Mouse (Mus musculus): ENCODE results near the gene Alkbh6. TPM values are rescaled to one million over a fixed set of nuclear protein-coding genes. Genes with fewer than 3 reads are reported as not detected.

Gene Alkbh6
- polyA plus RNA-seq, 1 experiment from 2014 or later: 135 TPM

Other genes starting within 250 kb of the Alkbh6 start
- 12.9 and 13.4 TPM in 2 replicates for gene Zfp82, start 235.8 kb upstream of the Alkbh6 start, polyA plus RNA-seq (2015; fragmentation: Nextera tagmentation; extraction: Ambion mirVana)
- gene Gm26920, start 218.3 kb upstream of the Alkbh6 start, polyA plus RNA-seq (2015; fragmentation: Nextera tagmentation; extraction: Ambion mirVana): 3.6 and 3.9 TPM in 2 replicates
- 18.9 and 19.8 TPM in 2 replicates for gene Zfp566, start 218.2 kb upstream of the Alkbh6 start, polyA plus RNA-seq (2015; fragmentation: Nextera tagmentation; extraction: Ambion mirVana)
- 81.9 and 83.5 TPM in 2 replicates for gene Zfp260, start 213.9 kb upstream of the Alkbh6 start, polyA plus RNA-seq (2015; fragmentation: Nextera tagmentation; extraction: Ambion mirVana)
- gene Zfp382, start 186.8 kb upstream of the Alkbh6 start, polyA plus RNA-seq (2015; fragmentation: Nextera tagmentation; extraction: Ambion mirVana): 23.4 and 24.9 TPM in 2 replicates
- gene Zfp146, start 139.0 kb upstream of the Alkbh6 start, polyA plus RNA-seq (2015; fragmentation: Nextera tagmentation; extraction: Ambion mirVana): 13.7 and 15.4 TPM in 2 replicates
- gene Cox7a1, start 124.6 kb upstream of the Alkbh6 start, polyA plus RNA-seq (2015; fragmentation: Nextera tagmentation; extraction: Ambion mirVana): 6.5 and 6.8 TPM in 2 replicates
- gene Capns1, start 109.9 kb upstream of the Alkbh6 start, polyA plus RNA-seq (2015; fragmentation: Nextera tagmentation; extraction: Ambion mirVana): 69.8 and 81.5 TPM in 2 replicates
- gene Polr2i, start 76.8 kb upstream of the Alkbh6 start, polyA plus RNA-seq (2015; fragmentation: Nextera tagmentation; extraction: Ambion mirVana): 175 and 188 TPM in 2 replicates
- 429 and 432 TPM in 2 replicates for gene Tbcb, start 76.4 kb upstream of the Alkbh6 start, polyA plus RNA-seq (2015; fragmentation: Nextera tagmentation; extraction: Ambion mirVana)
- not detected in 2 replicates for gene Ovol3, start 73.0 kb upstream of the Alkbh6 start, polyA plus RNA-seq (2015; fragmentation: Nextera tagmentation; extraction: Ambion mirVana)
- gene Thap8, start 28.6 kb upstream of the Alkbh6 start, polyA plus RNA-seq (2015; fragmentation: Nextera tagmentation; extraction: Ambion mirVana): 1.3 and 1.5 TPM in 2 replicates
- gene Wdr62, start 28.3 kb upstream of the Alkbh6 start, polyA plus RNA-seq (2015; fragmentation: Nextera tagmentation; extraction: Ambion mirVana): 3.6 and 3.8 TPM in 2 replicates
- 106 and 110 TPM in 2 replicates for gene Clip3, start 17.0 kb upstream of the Alkbh6 start, polyA plus RNA-seq (2015; fragmentation: Nextera tagmentation; extraction: Ambion mirVana)
- 16.6 and 17.5 TPM in 2 replicates for gene Syne4, start 6.1 kb downstream of the Alkbh6 start, polyA plus RNA-seq (2015; fragmentation: Nextera tagmentation; extraction: Ambion mirVana)
- gene E130208F15Rik, start 13.0 kb downstream of the Alkbh6 start, polyA plus RNA-seq (2015; fragmentation: Nextera tagmentation; extraction: Ambion mirVana): 0.23 and 2.0 TPM in 2 replicates
- gene Sdhaf1, start 15.2 kb downstream of the Alkbh6 start, polyA plus RNA-seq (2015; fragmentation: Nextera tagmentation; extraction: Ambion mirVana): 16.7 and 17.1 TPM in 2 replicates
- gene Lrfn3, start 54.1 kb downstream of the Alkbh6 start, polyA plus RNA-seq (2015; fragmentation: Nextera tagmentation; extraction: Ambion mirVana): 16.3 and 17.9 TPM in 2 replicates
- gene Tyrobp, start 105.0 kb downstream of the Alkbh6 start, polyA plus RNA-seq (2015; fragmentation: Nextera tagmentation; extraction: Ambion mirVana): 27.8 and 36.6 TPM in 2 replicates
- 0.53 and 0.59 TPM in 2 replicates for gene Hcst, start 111.1 kb downstream of the Alkbh6 start, polyA plus RNA-seq (2015; fragmentation: Nextera tagmentation; extraction: Ambion mirVana)
- 2.4 and 2.8 TPM in 2 replicates for gene Nfkbid, start 113.0 kb downstream of the Alkbh6 start, polyA plus RNA-seq (2015; fragmentation: Nextera tagmentation; extraction: Ambion mirVana)
- 790 and 817 TPM in 2 replicates for gene Aplp1, start 136.8 kb downstream of the Alkbh6 start, polyA plus RNA-seq (2015; fragmentation: Nextera tagmentation; extraction: Ambion mirVana)
- 1.3 and 2.7 TPM in 2 replicates for gene Kirrel2, start 149.0 kb downstream of the Alkbh6 start, polyA plus RNA-seq (2015; fragmentation: Nextera tagmentation; extraction: Ambion mirVana)
- gene Nphs1, start 149.6 kb downstream of the Alkbh6 start, polyA plus RNA-seq (2015; fragmentation: Nextera tagmentation; extraction: Ambion mirVana): 0.41 and 0.61 TPM in 2 replicates
- not detected in 2 replicates for gene Prodh2, start 184.9 kb downstream of the Alkbh6 start, polyA plus RNA-seq (2015; fragmentation: Nextera tagmentation; extraction: Ambion mirVana)
- gene Arhgap33, start 226.3 kb downstream of the Alkbh6 start, polyA plus RNA-seq (2015; fragmentation: Nextera tagmentation; extraction: Ambion mirVana): 144 and 158 TPM in 2 replicates
- 7.8 and 9.9 TPM in 2 replicates for gene Hspb6, start 243.5 kb downstream of the Alkbh6 start, polyA plus RNA-seq (2015; fragmentation: Nextera tagmentation; extraction: Ambion mirVana)
- 7.7 and 9.4 TPM in 2 replicates for gene Proser3, start 243.6 kb downstream of the Alkbh6 start, polyA plus RNA-seq (2015; fragmentation: Nextera tagmentation; extraction: Ambion mirVana)